Mouse (Mus musculus): ENCODE results near the gene Mpig6b.

DNA sequence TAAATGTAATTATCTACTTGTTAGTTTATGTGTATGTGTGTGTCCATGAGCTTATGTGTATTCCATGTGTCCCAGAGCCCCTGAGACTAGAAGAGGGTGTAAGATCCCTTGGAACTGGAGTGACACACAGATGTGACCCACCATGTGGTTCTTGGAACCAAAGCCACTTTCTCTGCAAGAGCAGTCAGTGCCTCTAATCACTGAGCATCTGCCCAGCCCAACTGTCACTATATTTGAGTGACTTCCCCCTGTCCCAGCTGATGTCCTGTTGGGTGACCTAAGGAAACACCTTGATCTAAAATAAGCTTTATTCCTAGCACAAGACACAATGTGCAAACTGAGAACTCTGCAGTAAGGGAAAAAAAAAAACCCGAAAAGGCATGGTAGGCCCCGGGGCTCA is 37.7 kb downstream of the Mpig6b start:
- no peak for TF ChIP-seq POLR2A (IDR thresholded peaks at IDR 0.05; ENCODE audit: borderline replicate concordance, extremely low read depth, insufficient read depth, insufficient read length, poor library complexity, severe bottlenecking)
- no peak for TF ChIP-seq CTCF (IDR thresholded peaks at IDR 0.05; ENCODE audit: borderline replicate concordance, extremely low read depth, insufficient read depth, insufficient read length)

All from brain, embryonic 14.5 days (tissue).